Mouse (Mus musculus): ENCODE results near the gene Zfand4.

DNA sequence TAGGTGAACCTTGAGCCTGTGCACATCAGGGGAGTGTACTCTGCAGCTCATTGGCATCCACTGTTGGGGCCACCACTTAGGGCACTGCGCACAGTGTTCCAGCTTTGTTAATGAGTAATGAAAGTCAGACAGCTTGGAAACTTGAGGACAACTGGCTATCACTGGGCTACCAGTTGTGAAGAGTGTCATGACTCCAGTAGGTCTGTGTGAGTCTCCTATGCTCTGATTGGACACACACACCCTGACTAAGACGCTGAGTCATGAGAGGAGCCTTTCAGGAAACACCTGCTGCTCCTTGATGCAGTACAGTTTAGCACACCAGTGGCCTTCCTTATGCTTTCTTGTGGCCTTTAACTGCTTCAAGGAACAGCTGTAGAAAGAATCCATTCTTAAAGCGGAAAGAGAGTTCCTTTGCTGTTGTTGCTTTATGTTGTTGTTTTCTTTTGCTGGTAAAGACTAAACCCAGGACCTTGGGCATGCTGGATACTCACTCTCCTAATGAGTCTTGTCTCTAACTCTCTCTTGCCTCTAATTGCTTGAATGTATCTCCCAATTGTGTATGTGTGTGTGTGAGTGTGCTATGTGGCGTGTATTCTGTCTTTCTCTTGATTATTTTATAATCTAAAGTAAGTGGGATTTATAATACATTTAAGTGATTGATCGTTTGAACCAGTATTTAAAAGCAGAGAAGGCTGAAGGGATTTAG, 23.0 kb downstream of the Zfand4 start:
- TF ChIP-seq CTCF (IDR thresholded peaks at IDR 0.05; ENCODE audit: borderline replicate concordance, extremely low read depth, insufficient read depth, insufficient read length) (no peak), POLR2A (IDR thresholded peaks at IDR 0.05; ENCODE audit: borderline replicate concordance, extremely low read depth, insufficient read depth, insufficient read length, poor library complexity, severe bottlenecking) (no peak)

Measured in brain, embryonic 14.5 days (tissue).